Mouse (Mus musculus) midbrain, embryonic 16.5 days (tissue): Measurements from ENCODE around the gene Dact3. TPM values are rescaled to one million over a fixed set of nuclear protein-coding genes. Genes with fewer than 3 reads are reported as not detected.
A peak's percentile ranks its signal among the peaks of the same experiment; 100 is the strongest.

Source experiments
- ATAC-seq: fragments of 200-750 bp; cut with Nextera tagmentation; 2 replicates; pipeline ENCODE4 v1.8.0; 2017; ENCODE audit warnings: moderate TSS enrichment
- H3K27ac ChIP-seq: fragments of 300-500 bp; sonication (generic); 2 replicates; pipeline ENCODE4 v1.5.1; 2014; ENCODE audit warnings: mild to moderate bottlenecking, low read length, mixed read lengths
- H3K27me3 ChIP-seq: fragments of 300-500 bp; sonication (generic); 2 replicates; pipeline ENCODE4 v1.6.1; 2014; ENCODE audit warnings: low read depth, low read length, mixed read lengths; ENCODE audit not compliant: control insufficient read depth, insufficient read depth
- H3K36me3 ChIP-seq: fragments of 300-500 bp; sonication (generic); 2 replicates; pipeline ENCODE4 v1.6.1; 2014; ENCODE audit warnings: mild to moderate bottlenecking, low read length, moderate library complexity, mixed read lengths; ENCODE audit not compliant: control insufficient read depth, insufficient read depth
- H3K4me1 ChIP-seq: fragments of 300-500 bp; sonication (generic); 2 replicates; pipeline ENCODE4 v1.6.1; 2014; ENCODE audit warnings: mild to moderate bottlenecking, low read length, mixed read lengths; ENCODE audit not compliant: control insufficient read depth, insufficient read depth
- H3K4me2 ChIP-seq: fragments of 300-500 bp; sonication (generic); 2 replicates; pipeline ENCODE4 v1.6.1; 2014; ENCODE audit warnings: mild to moderate bottlenecking, low read length, mixed read lengths
- H3K4me3 ChIP-seq: fragments of 300-500 bp; sonication (generic); 2 replicates; pipeline ENCODE4 v1.5.1; 2014; ENCODE audit warnings: low read depth, mild to moderate bottlenecking, low read length, moderate library complexity, mixed read lengths
- H3K9ac ChIP-seq: fragments of 300-500 bp; sonication (generic); 2 replicates; pipeline ENCODE4 v1.6.1; 2014; ENCODE audit warnings: low read depth, low read length, mixed read lengths
- H3K9me3 ChIP-seq: fragments of 300-500 bp; sonication (generic); replicated peaks from 2 replicates; pipeline ENCODE4 v1.6.1; 2014; ENCODE audit warnings: mild to moderate bottlenecking, low read length, mixed read lengths; ENCODE audit not compliant: control insufficient read depth, poor library complexity, severe bottlenecking
- WGBS: fragments of 180-500 bp; shearing (Covaris S2); extraction: QIAGEN DNeasy Blood & Tissue Kit; methylation state at CpG from one replicate; pipeline ENCODE4 v1.1.7; 2014; 5-methylcytosine and 5-hydroxymethylcytosine counted together
- polyA plus RNA-seq: library from polyadenylated mRNA; unstranded; fragments of >200 nt; fragmentation: Nextera tagmentation; extraction: Ambion mirVana; gene quantifications from 2 replicates; pipeline ENCODE4 v1.2.1, GENCODE M21; 2015

Gene Dact3
- polyA plus RNA-seq, 1 experiment from 2014 or later: 3.0 TPM

GRCm38 (mm10) chr7:16872478-16872877 is 2.6 kb upstream of the Dact3 start:
- Histone ChIP-seq H3K4me3 (no peak overlapping the region), H3K36me3 (no peaks in the 10 kb centered on the region), H3K4me2 (no peak overlapping the region), H3K27ac (no peak overlapping the region), H3K9me3 (no peaks in the 10 kb centered on the region), H3K4me1 (peaks cover 17% of the 10 kb centered on the region), H3K9ac (no peak overlapping the region), H3K27me3 (no peaks in the 10 kb centered on the region)
- 94% methylated on average over 9 of the region's 9 CpGs for WGBS
- no peak for ATAC-seq

- no peaks in the 10 kb centered on the region for H3K27me3 ChIP-seq
- peaks cover 17% of the 10 kb centered on the region for H3K4me1 ChIP-seq
- H3K4me3 ChIP-seq: no peak overlapping the region
- H3K36me3 ChIP-seq: no peaks in the 10 kb centered on the region
- H3K9ac ChIP-seq: no peak overlapping the region
- ATAC-seq: no peak
- WGBS: 90% methylated on average over 4 of the region's 4 CpGs
- no peaks in the 10 kb centered on the region for H3K9me3 ChIP-seq
- no peak overlapping the region for H3K4me2 ChIP-seq
- H3K27ac ChIP-seq: no peak overlapping the region
Measured at GRCm38 (mm10) chr7:16873392-16873791, 1.7 kb upstream of the Dact3 start.

- 5% methylated on average over 17 of the region's 17 CpGs for WGBS
- Histone ChIP-seq H3K9ac (peak overlapping the region; percentile 27; the same call in 1 of the 2 replicates), H3K9me3 (no peaks in the 10 kb centered on the region), H3K27me3 (no peaks in the 10 kb centered on the region), H3K4me2 (peak overlapping the region; percentile 51), H3K36me3 (no peaks in the 10 kb centered on the region), H3K4me1 (peaks cover 17% of the 10 kb centered on the region), H3K4me3 (peak overlapping the region; percentile 71), H3K27ac (peak overlapping the region; percentile 81)
- ATAC-seq: no peak
Measured at GRCm38 (mm10) chr7:16874190-16874589, 927 bp upstream of the Dact3 start.

- Histone ChIP-seq H3K27ac (peak overlapping the region; percentile 81), H3K4me3 (peak overlapping the region; percentile 71), H3K9me3 (no peaks in the 10 kb centered on the region), H3K4me2 (peak overlapping the region; percentile 86), H3K27me3 (no peaks in the 10 kb centered on the region), H3K36me3 (no peaks in the 10 kb centered on the region), H3K9ac (peak overlapping the region; percentile 76), H3K4me1 (peaks cover 17% of the 10 kb centered on the region)
- peak; percentile 95 for ATAC-seq
- under 1% methylated on average over 33 of the region's 33 CpGs for WGBS
Measured at GRCm38 (mm10) chr7:16874756-16875309, 284 bp upstream of the Dact3 start.

- under 1% methylated on average over 29 of the region's 42 CpGs for WGBS
- peak; percentile 66 for ATAC-seq
Measured at GRCm38 (mm10) chr7:16875326-16875725, 209 bp downstream of the Dact3 start.

GRCm38 (mm10) chr7:16876006-16876405 is 889 bp downstream of the Dact3 start:
- H3K4me2 ChIP-seq: peak overlapping the region; percentile 86
- peak overlapping the region; percentile 71 for H3K4me3 ChIP-seq
- peak overlapping the region; percentile 76 for H3K9ac ChIP-seq
- peaks cover 17% of the 10 kb centered on the region for H3K4me1 ChIP-seq
- H3K27ac ChIP-seq: no peak overlapping the region
- H3K27me3 ChIP-seq: no peaks in the 10 kb centered on the region
- ATAC-seq: no peak
- H3K36me3 ChIP-seq: no peaks in the 10 kb centered on the region
- WGBS: 7% methylated on average over 11 of the region's 11 CpGs
- H3K9me3 ChIP-seq: no peaks in the 10 kb centered on the region

More at GRCm38 (mm10) chr7:16875326-16875725, 209 bp downstream of the Dact3 start:
- Histone ChIP-seq H3K27ac (peak overlapping the region; percentile 81), H3K4me1 (peaks cover 17% of the 10 kb centered on the region), H3K9me3 (no peaks in the 10 kb centered on the region), H3K4me2 (peak overlapping the region; percentile 86), H3K4me3 (peak overlapping the region; percentile 71), H3K36me3 (no peaks in the 10 kb centered on the region), H3K9ac (peak overlapping the region; percentile 76), H3K27me3 (no peaks in the 10 kb centered on the region)

GRCm38 (mm10) chr7:16876608-16877007 is 1.5 kb downstream of the Dact3 start:
- 11% methylated on average over 10 of the region's 13 CpGs for WGBS
- H3K27ac ChIP-seq: no peak overlapping the region
- no peak for ATAC-seq

GRCm38 (mm10) chr7:16877717-16878116 is 2.6 kb downstream of the Dact3 start:
- ATAC-seq: no peak
- no peaks in the 10 kb centered on the region for H3K9me3 ChIP-seq
- no peaks in the 10 kb centered on the region for H3K36me3 ChIP-seq
- 81% methylated on average over 3 of the region's 3 CpGs for WGBS
- H3K4me1 ChIP-seq: peaks cover 17% of the 10 kb centered on the region
- no peaks in the 10 kb centered on the region for H3K27me3 ChIP-seq
- H3K4me2 ChIP-seq: no peak overlapping the region
- no peak overlapping the region for H3K4me3 ChIP-seq
- no peak overlapping the region for H3K9ac ChIP-seq
- H3K27ac ChIP-seq: no peak overlapping the region

More at GRCm38 (mm10) chr7:16876608-16877007, 1.5 kb downstream of the Dact3 start:
- H3K4me1 ChIP-seq: peaks cover 17% of the 10 kb centered on the region
- H3K27me3 ChIP-seq: no peaks in the 10 kb centered on the region
- H3K4me2 ChIP-seq: peak overlapping the region; percentile 86
- H3K9me3 ChIP-seq: no peaks in the 10 kb centered on the region
- peak overlapping the region; percentile 76 for H3K9ac ChIP-seq
- peak overlapping the region; percentile 71 for H3K4me3 ChIP-seq
- no peaks in the 10 kb centered on the region for H3K36me3 ChIP-seq

DNA sequence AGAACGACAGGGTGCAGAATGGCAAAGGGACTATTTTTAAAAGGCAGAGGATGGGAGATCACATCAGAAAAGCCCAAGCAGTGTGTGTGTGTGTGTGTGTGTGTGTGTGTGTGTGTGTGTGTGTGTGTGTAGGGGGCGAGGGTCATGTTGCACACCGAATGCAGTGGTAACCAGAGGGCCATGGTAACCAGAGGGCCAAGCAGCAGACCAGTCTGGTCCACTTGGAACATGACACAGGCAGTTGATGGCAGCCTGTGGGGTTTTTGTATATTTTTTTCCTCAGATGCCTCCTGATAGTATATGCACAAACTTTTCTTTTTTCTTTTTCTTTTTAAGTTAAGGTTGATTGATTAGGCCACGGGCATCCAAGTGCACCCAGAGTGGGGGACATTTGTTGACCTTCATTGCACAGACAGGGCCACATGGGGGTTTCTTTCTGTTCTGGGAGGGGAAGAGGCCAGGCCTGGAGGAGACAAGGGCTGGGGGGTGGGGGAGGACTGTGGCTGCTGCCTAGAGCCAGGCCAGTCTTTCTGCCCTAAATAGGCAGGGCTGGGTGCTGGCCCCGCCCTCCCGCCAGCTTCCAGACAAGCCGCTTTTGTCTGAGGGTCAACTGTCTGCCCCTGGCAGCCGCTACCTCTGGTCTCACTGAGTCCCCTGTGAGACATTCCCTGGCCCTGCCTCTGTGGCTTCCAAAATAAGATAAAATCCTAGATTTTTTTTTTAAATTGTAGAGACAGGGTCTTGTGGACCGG is 4.9 kb downstream of the Dact3 start:
- 20% methylated on average over 9 of the region's 9 CpGs for WGBS
- H3K4me1 ChIP-seq: peaks cover 14% of the 10 kb centered on the region
- no peak for ATAC-seq

More for the DNA sequence above, 4.9 kb downstream of the Dact3 start:
- Histone ChIP-seq H3K36me3 (peaks cover 4% of the 10 kb centered on the region; the same call in 1 of the 2 replicates), H3K9ac (no peak overlapping the region), H3K9me3 (no peaks in the 10 kb centered on the region; the same call in 1 of the 2 replicates), H3K4me2 (no peak overlapping the region), H3K27ac (no peak overlapping the region), H3K4me3 (no peak overlapping the region), H3K27me3 (peaks cover 17% of the 10 kb centered on the region)
